ENCODE assay signal across 8 mouse cellular contexts in the genomic region with DNA sequence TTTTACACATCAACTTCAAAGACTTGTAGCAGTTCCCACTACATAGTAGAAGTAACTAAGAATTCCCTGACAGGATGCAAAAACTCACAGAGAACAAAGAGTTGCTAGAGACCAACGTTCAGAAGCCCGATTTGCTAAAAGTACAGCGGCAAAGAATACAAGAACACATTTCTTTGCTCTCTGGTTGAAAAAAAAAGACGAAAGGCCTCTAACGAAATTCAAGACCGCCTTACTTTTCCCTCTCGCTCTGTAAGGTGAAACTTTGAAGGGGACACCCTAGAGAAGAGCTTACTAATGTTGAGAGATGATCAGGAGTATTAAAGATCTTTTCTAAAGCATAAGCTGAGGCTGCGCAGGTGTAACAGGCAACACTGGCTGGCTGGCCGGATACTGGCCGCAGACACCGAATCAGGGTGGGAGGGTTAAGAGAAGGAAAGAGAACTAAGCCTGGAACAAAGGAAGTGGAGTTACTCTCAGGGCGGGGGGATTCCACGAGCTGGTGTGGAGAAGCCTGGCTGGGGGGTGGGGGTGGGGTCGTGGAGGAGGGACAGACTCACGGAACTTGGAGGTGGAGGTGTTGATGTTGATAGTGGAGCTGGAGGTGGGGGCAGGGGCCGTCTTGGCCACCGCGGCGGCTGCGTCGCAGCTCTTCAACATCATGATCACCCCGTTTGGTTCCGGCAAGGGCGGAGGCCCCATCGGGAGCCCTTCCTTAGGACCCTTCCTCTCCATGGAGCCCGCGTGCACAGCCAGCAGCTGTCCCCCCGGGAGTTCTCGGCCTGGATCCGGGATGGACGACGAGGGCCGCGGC. TPM values are rescaled to one million over a fixed set of nuclear protein-coding genes. Genes with fewer than 3 reads are reported as not detected.
A peak's percentile ranks its signal among the peaks of the same experiment; 100 is the strongest.
DNase-seq lines count a peak whose midpoint lies in the region; ATAC-seq and TF ChIP-seq lines count a peak whose summit lies in the region.

No protein-coding gene starts in this region.

- no peaks in the 10 kb centered on the region for H3K9me3 ChIP-seq in ES-Bruce4 (replicated peaks; ENCODE audit: control insufficient read depth, insufficient read depth, low read length, poor library complexity, severe bottlenecking)
- H3K9me3 ChIP-seq in intestine, embryonic 15.5 days: no peaks in the 10 kb centered on the region
- no peaks in the 10 kb centered on the region for H3K9me3 ChIP-seq in liver, embryonic 12.5 days (replicated peaks)
- H3K9me3 ChIP-seq in stomach, postnatal 0 days (ENCODE audit: control insufficient read depth, low read length): no peaks in the 10 kb centered on the region

- peak overlapping the region; percentile 65 for H3K4me2 ChIP-seq in intestine, embryonic 15.5 days (replicated peaks)
- H3K4me2 ChIP-seq in liver, embryonic 12.5 days: peak overlapping the region; percentile 77
- peak overlapping the region; percentile 85 for H3K4me2 ChIP-seq in myocyte (ENCODE audit: low read depth)
- H3K4me2 ChIP-seq in stomach, postnatal 0 days (replicated peaks; ENCODE audit: low read depth): peak overlapping the region; percentile 57

- no peak for TF ChIP-seq POLR2A in ES-Bruce4 (IDR thresholded peaks at IDR 0.05; ENCODE audit: insufficient read depth, low read length)
- no peak for TF ChIP-seq POLR2A in myocyte (IDR thresholded peaks at IDR 0.05; ENCODE audit: insufficient read length, low read depth)

- H3K36me3 ChIP-seq in ES-Bruce4 (ENCODE audit: control insufficient read depth, insufficient read depth, low read length, poor library complexity, severe bottlenecking): no peaks in the 10 kb centered on the region; the same call in 1 of the 2 replicates
- H3K36me3 ChIP-seq in intestine, embryonic 15.5 days: no peaks in the 10 kb centered on the region
- H3K36me3 ChIP-seq in liver, embryonic 12.5 days: peaks cover 6% of the 10 kb centered on the region; the same call in 1 of the 2 replicates
- no peaks in the 10 kb centered on the region for H3K36me3 ChIP-seq in myocyte (ENCODE audit: control insufficient read depth, insufficient read depth)
- H3K36me3 ChIP-seq in stomach, postnatal 0 days (ENCODE audit: control insufficient read depth, insufficient read depth, low read length): no peaks in the 10 kb centered on the region

- ATAC-seq in intestine, embryonic 15.5 days: peak; percentile 48; the same call in 1 of the 2 replicates
- peak; percentile 38 for ATAC-seq in liver, embryonic 12.5 days
- ATAC-seq in stomach, postnatal 0 days (ENCODE audit: low FRiP score, low TSS enrichment): peak; percentile 34

- peak overlapping the region; percentile 96 for H3K9ac ChIP-seq in ES-Bruce4 (ENCODE audit: low read depth, poor library complexity, severe bottlenecking)
- peak overlapping the region; percentile 92 for H3K9ac ChIP-seq in intestine, embryonic 15.5 days
- H3K9ac ChIP-seq in liver, embryonic 12.5 days: peak overlapping the region; percentile 97
- peak overlapping the region; percentile 95 for H3K9ac ChIP-seq in stomach, postnatal 0 days (ENCODE audit: low read length)

- peak overlapping the region; percentile 17 for H3ac ChIP-seq in myocyte (ENCODE audit: control insufficient read depth, insufficient read length)

- H3K27me3 ChIP-seq in ES-Bruce4 (ENCODE audit: control insufficient read depth, insufficient read depth, low read length, poor library complexity, severe bottlenecking) (no peaks in the 10 kb centered on the region), myocyte (ENCODE audit: control insufficient read depth, insufficient read depth, insufficient read length) (no peaks in the 10 kb centered on the region)
- H3K27me3 ChIP-seq in intestine, embryonic 15.5 days (replicated peaks): no peaks in the 10 kb centered on the region
- no peaks in the 10 kb centered on the region for H3K27me3 ChIP-seq in liver, embryonic 12.5 days (replicated peaks)
- H3K27me3 ChIP-seq in stomach, postnatal 0 days (ENCODE audit: control insufficient read depth, insufficient read depth, low read length): no peaks in the 10 kb centered on the region

- peak overlapping the region; percentile 79 for H3K4me3 ChIP-seq in ES-Bruce4 (ENCODE audit: low read depth, low read length)
- peak overlapping the region; percentile 98 for H3K4me3 ChIP-seq in intestine, embryonic 15.5 days (replicated peaks)
- peak overlapping the region; percentile 96 for H3K4me3 ChIP-seq in liver, embryonic 12.5 days
- peak overlapping the region; percentile 88 for H3K4me3 ChIP-seq in myocyte
- peak overlapping the region; percentile 97 for H3K4me3 ChIP-seq in stomach, postnatal 0 days (ENCODE audit: low read depth, low read length)

- peaks cover 3% of the 10 kb centered on the region for H3K4me1 ChIP-seq in ES-Bruce4 (ENCODE audit: control insufficient read depth, insufficient read depth, low read length)
- H3K4me1 ChIP-seq in intestine, embryonic 15.5 days (replicated peaks): 0 out of 2 replicates have a peak, but pooled peaks cover 5% of the 10 kb centered on the region
- peaks cover 49% of the 10 kb centered on the region for H3K4me1 ChIP-seq in liver, embryonic 12.5 days
- 0 out of 2 replicates have a peak, but pooled peaks cover 2% of the 10 kb centered on the region for H3K4me1 ChIP-seq in stomach, postnatal 0 days (replicated peaks; ENCODE audit: control insufficient read depth, insufficient read depth)

- TF ChIP-seq EP300 in ES-Bruce4 (IDR thresholded peaks at IDR 0.05; ENCODE audit: insufficient read depth, low read depth, low read length): no peak
- TF ChIP-seq EP300 in stomach, postnatal 0 days (optimal IDR thresholded peaks at IDR 0.05): no peak

- peaks cover 51% of the 10 kb centered on the region for H3K79me2 ChIP-seq in myocyte (ENCODE audit: control insufficient read depth, insufficient read depth)

- H3K27ac ChIP-seq in ES-Bruce4 (ENCODE audit: insufficient read depth, low read length): 0 out of 2 replicates have a peak overlapping the region, but pooled peaks have one; percentile 44
- H3K27ac ChIP-seq in intestine, embryonic 15.5 days: peak overlapping the region; percentile 89
- H3K27ac ChIP-seq in liver, embryonic 12.5 days: peak overlapping the region; percentile 92
- peak overlapping the region; percentile 94 for H3K27ac ChIP-seq in stomach, postnatal 0 days (replicated peaks)

- peak; percentile 58 for DNase-seq in 3134 (ENCODE audit: extremely low read depth, insufficient read length, low spot score)
- peak; percentile 20 for DNase-seq in cerebellum, adult 8-10 months
- peak; percentile 13 to 30 for DNase-seq in frontal cortex, postnatal 36 days (ENCODE audit: low spot score in 2 of 2)
- peak; percentile 66 for DNase-seq in stomach, postnatal 0 days (ENCODE audit: low spot score)

- TF ChIP-seq CTCF in ES-Bruce4 (IDR thresholded peaks at IDR 0.05; ENCODE audit: low read depth, low read length): no peak
- TF ChIP-seq CTCF in stomach, postnatal 0 days (IDR thresholded peaks at IDR 0.05; ENCODE audit: low read depth): no peak

- WGBS in intestine, embryonic 15.5 days: under 1% methylated on average over 34 of the region's 34 CpGs
- 2% methylated on average over 34 of the region's 34 CpGs for WGBS in liver, embryonic 12.5 days (ENCODE audit: insufficient replicate concordance)
- under 1% methylated on average over 32 of the region's 34 CpGs for WGBS in stomach, postnatal 0 days

TF ChIP-seq in myocyte, 11 proteins besides CTCF, POLR2A, EP300 and RAD21:
- no peak for TF ChIP-seq E2F4 (IDR thresholded peaks at IDR 0.05; ENCODE audit: insufficient read depth)
- no peak for TF ChIP-seq MYOD1 (IDR thresholded peaks at IDR 0.05; ENCODE audit: control insufficient read depth in 1 of 3, insufficient read length in 2 of 3, low read depth in 2 of 3)
- TF ChIP-seq MYOG (IDR thresholded peaks at IDR 0.05; ENCODE audit: control insufficient read depth in 1 of 3, insufficient read depth in 1 of 3, insufficient read length in 2 of 3, low read depth in 2 of 3): no peak
- no peak for TF ChIP-seq MAX (IDR thresholded peaks at IDR 0.05; ENCODE audit: low read depth)
- no peak for TF ChIP-seq CEBPB (IDR thresholded peaks at IDR 0.05; ENCODE audit: insufficient read depth, poor library complexity, severe bottlenecking)
- TF ChIP-seq REST (IDR thresholded peaks at IDR 0.05; ENCODE audit: insufficient read depth, insufficient read length): no peak
- TF ChIP-seq SRF (IDR thresholded peaks at IDR 0.05; ENCODE audit: control insufficient read depth, insufficient read length, low read depth): no peak
- TF ChIP-seq TCF3 (IDR thresholded peaks at IDR 0.05; ENCODE audit: insufficient read length, low read depth): no peak
- TF ChIP-seq POLR2AphosphoS2 (IDR thresholded peaks at IDR 0.05; ENCODE audit: insufficient read length, low read depth): no peak
- no peak for TF ChIP-seq USF1 (IDR thresholded peaks at IDR 0.05; ENCODE audit: low read depth)
- no peak for TF ChIP-seq TCF12 (IDR thresholded peaks at IDR 0.05; ENCODE audit: insufficient read depth, poor library complexity, severe bottlenecking)

RNA-seq across cellular contexts. Expression of gene Cacul1, which starts 0.8 kb away (rescaled TPM):
- polyA plus RNA-seq in ES-Bruce4 (2011; ENCODE audit: insufficient read depth, insufficient read length, low read depth, missing spikeins) (60.4 and 62.1 TPM in 2 replicates), myocyte (2012; fragmentation: generic; extraction: Trizol) (8.8 TPM)
- 20.9 and 25.7 TPM in 2 replicates for polyA plus RNA-seq in intestine, embryonic 15.5 days (2015; fragmentation: Nextera tagmentation; extraction: Ambion mirVana)
- 17.3 and 17.5 TPM in 2 replicates for polyA plus RNA-seq in liver, embryonic 12.5 days (2016; fragmentation: Nextera tagmentation; extraction: Ambion mirVana)
- 10.9 and 11.0 TPM in 2 replicates for polyA plus RNA-seq in stomach, postnatal 0 days (2015; fragmentation: Nextera tagmentation; extraction: Ambion mirVana)

Comparison
In these comparisons a context has a peak if more than half of its experiments do, and no peak if none do; other contexts are left out.
1. Peak in every context shown above with its lines: DNase-seq, ATAC-seq, H3K4me3 ChIP-seq and H3K27ac ChIP-seq.
2. H3K27ac ChIP-seq: peak in every context shown above with its lines; median percentile 94 in stomach, postnatal 0 days; 92 in liver, embryonic 12.5 days; 89 in intestine, embryonic 15.5 days; 44 in ES-Bruce4.